Mouse (Mus musculus): ENCODE measurements around the gene Ahr.

Ahr gene

GRCm38 (mm10) chr12:35534754-35535236, at the start of gene Ahr:
Gene Ahr (minus strand): TSS chr12:35535038.
- DNase-seq (ENCODE audit: low spot score in 2 of 2), result peak; percentile 77 to 85

GRCm38 (mm10) chr12:35578826-35579225, 44.0 kb upstream of the Ahr start:
- DNase-seq (ENCODE audit: low spot score in 2 of 2), result no peak

- DNase-seq (ENCODE audit: low spot score in 2 of 2), result no peak
Measured at GRCm38 (mm10) chr12:35576107-35576506, 41.3 kb upstream of the Ahr start.

- no peak for DNase-seq (ENCODE audit: low spot score in 2 of 2)
Measured at GRCm38 (mm10) chr12:35573713-35574112, 38.9 kb upstream of the Ahr start.

- no peak for DNase-seq (ENCODE audit: low spot score in 2 of 2)
Measured at GRCm38 (mm10) chr12:35562826-35563225, 28.0 kb upstream of the Ahr start.

GRCm38 (mm10) chr12:35558868-35559267, 24.0 kb upstream of the Ahr start:
- DNase-seq (ENCODE audit: low spot score in 2 of 2), result no peak

- DNase-seq (ENCODE audit: low spot score in 2 of 2), result no peak
Measured at GRCm38 (mm10) chr12:35555925-35556324, 21.1 kb upstream of the Ahr start.

- no peak for DNase-seq (ENCODE audit: low spot score in 2 of 2)
Measured at GRCm38 (mm10) chr12:35554309-35554708, 19.5 kb upstream of the Ahr start.

- DNase-seq (ENCODE audit: low spot score in 2 of 2), result no peak
Measured at GRCm38 (mm10) chr12:35553174-35553573, 18.3 kb upstream of the Ahr start.

- no peak for DNase-seq (ENCODE audit: low spot score in 2 of 2)
Measured at GRCm38 (mm10) chr12:35550299-35550698, 15.5 kb upstream of the Ahr start.

GRCm38 (mm10) chr12:35542836-35543235, 8.0 kb upstream of the Ahr start:
- no peak for DNase-seq (ENCODE audit: low spot score in 2 of 2)

GRCm38 (mm10) chr12:35538843-35539242, 4.0 kb upstream of the Ahr start:
- DNase-seq (ENCODE audit: low spot score in 2 of 2), result no peak

GRCm38 (mm10) chr12:35534114-35534753, 604 bp downstream of the Ahr start:
- DNase-seq (ENCODE audit: low spot score in 2 of 2), result peak; percentile 23 to 35

GRCm38 (mm10) chr12:35533748-35534113, 1.1 kb downstream of the Ahr start:
- no peak for DNase-seq (ENCODE audit: low spot score in 2 of 2)

- DNase-seq (ENCODE audit: low spot score in 2 of 2), result no peak
Measured at GRCm38 (mm10) chr12:35533133-35533532, 1.7 kb downstream of the Ahr start.

GRCm38 (mm10) chr12:35532151-35532550, 2.7 kb downstream of the Ahr start:
- DNase-seq (ENCODE audit: low spot score in 2 of 2), result peak in 1 of 2 experiments; percentile 48

- no peak for DNase-seq (ENCODE audit: low spot score in 2 of 2)
Measured at GRCm38 (mm10) chr12:35530587-35530986, 4.3 kb downstream of the Ahr start.

- DNase-seq (ENCODE audit: low spot score in 2 of 2), result no peak
Measured at GRCm38 (mm10) chr12:35527429-35527828, 7.4 kb downstream of the Ahr start.

GRCm38 (mm10) chr12:35522585-35523103, 12.2 kb downstream of the Ahr start:
- DNase-seq (ENCODE audit: low spot score in 2 of 2), result no peak

- DNase-seq (ENCODE audit: low spot score in 2 of 2), result no peak
Measured at GRCm38 (mm10) chr12:35515621-35516020, 19.2 kb downstream of the Ahr start.

- DNase-seq (ENCODE audit: low spot score in 2 of 2), result no peak
Measured at GRCm38 (mm10) chr12:35514671-35515070, 20.2 kb downstream of the Ahr start.

- no peak for DNase-seq (ENCODE audit: low spot score in 2 of 2)
Measured at GRCm38 (mm10) chr12:35510711-35511110, 24.1 kb downstream of the Ahr start.

- no peak for DNase-seq (ENCODE audit: low spot score in 2 of 2)
Measured at GRCm38 (mm10) chr12:35506383-35506782, 28.5 kb downstream of the Ahr start.

GRCm38 (mm10) chr12:35504081-35504480, 30.8 kb downstream of the Ahr start:
- no peak for DNase-seq (ENCODE audit: low spot score in 2 of 2)
